Mouse (Mus musculus): ENCODE measurements at regions not wholly inside any gene's neighbourhood (a gene's known extent, or its start where the extent isn't known, plus 50 kb on each side); places are given as distances from the start of the nearest gene placed in this dataset.

DNA sequence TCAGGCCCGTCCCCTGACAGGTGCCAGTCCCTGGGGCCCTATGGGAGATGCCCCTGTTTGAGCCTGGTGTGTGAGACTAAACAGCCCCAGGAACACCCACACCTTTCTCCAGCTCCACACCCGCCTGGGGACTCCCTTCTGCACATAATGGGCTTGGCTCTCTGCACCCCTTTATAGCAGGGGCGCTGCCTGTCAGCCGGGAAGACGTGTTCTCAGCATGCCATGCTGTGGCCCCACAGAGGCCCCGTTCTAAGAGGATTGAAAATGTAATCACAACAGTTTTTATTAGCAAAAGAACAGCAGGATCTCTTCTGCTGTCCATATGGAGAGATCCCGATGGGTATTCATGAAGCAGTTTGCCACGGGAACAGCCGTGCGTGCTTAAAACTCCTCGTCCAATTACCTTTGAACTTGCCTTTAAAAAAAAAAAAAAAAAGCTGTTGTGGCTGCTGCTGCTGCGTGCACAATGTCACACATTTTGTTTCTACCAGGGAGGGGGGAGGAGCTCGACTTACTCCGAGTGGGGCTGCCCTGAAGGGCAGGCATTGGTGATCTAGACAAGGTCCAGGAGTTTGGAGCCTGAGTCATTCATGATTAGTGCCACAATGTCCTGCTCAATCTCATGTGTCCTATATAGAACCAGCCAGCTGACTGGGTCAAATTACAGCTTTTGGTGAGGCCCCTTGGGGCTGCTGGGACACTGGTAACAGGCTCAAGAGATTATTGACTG lies 119.7 kb downstream of the Rps24 start:
- peak; percentile 38; the same call in 1 of the 2 replicates for ATAC-seq (ENCODE audit: low FRiP score, low TSS enrichment)
- 37% methylated on average over 14 of the region's 14 CpGs for WGBS

GRCm38 (mm10) chr14:24608356-24608755 lies 121.4 kb downstream of the Rps24 start:
- H3K4me1 ChIP-seq (replicated peaks; ENCODE audit: control insufficient read depth, insufficient read depth): no peaks in the 10 kb centered on the region
- no peak overlapping the region for H3K4me3 ChIP-seq (ENCODE audit: low read depth, low read length)
- TF ChIP-seq EP300 (optimal IDR thresholded peaks at IDR 0.05): no peak
- TF ChIP-seq CTCF (IDR thresholded peaks at IDR 0.05; ENCODE audit: low read depth): no peak
- no peaks in the 10 kb centered on the region for H3K27me3 ChIP-seq (ENCODE audit: control insufficient read depth, insufficient read depth, low read length)
- no peak overlapping the region for H3K27ac ChIP-seq (replicated peaks)
- no peaks in the 10 kb centered on the region for H3K9me3 ChIP-seq (ENCODE audit: control insufficient read depth, low read length)
- H3K4me2 ChIP-seq (replicated peaks; ENCODE audit: low read depth): no peak overlapping the region
- 92% methylated on average over 1 of the region's 1 CpGs for WGBS
- H3K9ac ChIP-seq (ENCODE audit: low read length): no peak overlapping the region
- DNase-seq (ENCODE audit: low spot score) (no peak), ATAC-seq (ENCODE audit: low FRiP score, low TSS enrichment) (no peak)
- H3K36me3 ChIP-seq (ENCODE audit: control insufficient read depth, insufficient read depth, low read length): no peaks in the 10 kb centered on the region

More for the DNA sequence above, 119.7 kb downstream of the Rps24 start:
- Histone ChIP-seq H3K36me3 (ENCODE audit: control insufficient read depth, insufficient read depth, low read length) (no peaks in the 10 kb centered on the region), H3K9ac (ENCODE audit: low read length) (no peak overlapping the region), H3K27me3 (ENCODE audit: control insufficient read depth, insufficient read depth, low read length) (no peaks in the 10 kb centered on the region), H3K4me1 (replicated peaks; ENCODE audit: control insufficient read depth, insufficient read depth) (no peaks in the 10 kb centered on the region), H3K4me2 (replicated peaks; ENCODE audit: low read depth) (no peak overlapping the region), H3K27ac (replicated peaks) (no peak overlapping the region), H3K4me3 (ENCODE audit: low read depth, low read length) (no peak overlapping the region), H3K9me3 (ENCODE audit: control insufficient read depth, low read length) (no peaks in the 10 kb centered on the region)
- TF ChIP-seq CTCF (IDR thresholded peaks at IDR 0.05; ENCODE audit: low read depth): no peak
- DNase-seq (ENCODE audit: low spot score): no peak

GRCm38 (mm10) chr14:24612254-24612995 lies 125.5 kb downstream of the Rps24 start:
- Histone ChIP-seq H3K9me3 (ENCODE audit: control insufficient read depth, low read length) (no peaks in the 10 kb centered on the region), H3K4me2 (replicated peaks; ENCODE audit: low read depth) (no peak overlapping the region), H3K4me3 (ENCODE audit: low read depth, low read length) (no peak overlapping the region), H3K36me3 (ENCODE audit: control insufficient read depth, insufficient read depth, low read length) (no peaks in the 10 kb centered on the region), H3K27me3 (ENCODE audit: control insufficient read depth, insufficient read depth, low read length) (no peaks in the 10 kb centered on the region), H3K4me1 (replicated peaks; ENCODE audit: control insufficient read depth, insufficient read depth) (no peaks in the 10 kb centered on the region), H3K27ac (replicated peaks) (no peak overlapping the region), H3K9ac (ENCODE audit: low read length) (no peak overlapping the region)
- 30% methylated on average over 4 of the region's 4 CpGs for WGBS
- TF ChIP-seq EP300 (optimal IDR thresholded peaks at IDR 0.05) (no peak), CTCF (IDR thresholded peaks at IDR 0.05; ENCODE audit: low read depth) (no peak)
- ATAC-seq (ENCODE audit: low FRiP score, low TSS enrichment) (no peak), DNase-seq (ENCODE audit: low spot score) (no peak)

DNA sequence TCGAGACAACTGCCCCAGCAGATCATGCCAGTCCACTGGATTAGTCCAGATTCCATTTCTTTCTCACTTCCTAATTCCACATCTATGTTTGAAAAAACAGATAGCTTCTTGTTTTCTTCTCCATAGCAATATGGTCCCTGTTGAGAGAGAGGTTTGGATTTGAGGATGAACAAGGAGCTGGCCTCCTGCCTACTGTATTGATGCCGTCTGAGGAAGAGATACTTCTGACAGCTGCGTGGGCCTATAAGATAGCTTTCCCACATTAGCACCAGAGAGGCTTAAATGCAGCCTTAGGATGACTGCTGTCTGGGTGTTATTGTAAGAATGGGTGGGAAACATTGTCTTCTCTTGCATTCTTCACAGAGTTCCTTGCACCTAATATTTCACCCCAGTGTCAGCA lies 128.9 kb downstream of the Rps24 start:
- no peak for ATAC-seq (ENCODE audit: low FRiP score, low TSS enrichment)

DNA sequence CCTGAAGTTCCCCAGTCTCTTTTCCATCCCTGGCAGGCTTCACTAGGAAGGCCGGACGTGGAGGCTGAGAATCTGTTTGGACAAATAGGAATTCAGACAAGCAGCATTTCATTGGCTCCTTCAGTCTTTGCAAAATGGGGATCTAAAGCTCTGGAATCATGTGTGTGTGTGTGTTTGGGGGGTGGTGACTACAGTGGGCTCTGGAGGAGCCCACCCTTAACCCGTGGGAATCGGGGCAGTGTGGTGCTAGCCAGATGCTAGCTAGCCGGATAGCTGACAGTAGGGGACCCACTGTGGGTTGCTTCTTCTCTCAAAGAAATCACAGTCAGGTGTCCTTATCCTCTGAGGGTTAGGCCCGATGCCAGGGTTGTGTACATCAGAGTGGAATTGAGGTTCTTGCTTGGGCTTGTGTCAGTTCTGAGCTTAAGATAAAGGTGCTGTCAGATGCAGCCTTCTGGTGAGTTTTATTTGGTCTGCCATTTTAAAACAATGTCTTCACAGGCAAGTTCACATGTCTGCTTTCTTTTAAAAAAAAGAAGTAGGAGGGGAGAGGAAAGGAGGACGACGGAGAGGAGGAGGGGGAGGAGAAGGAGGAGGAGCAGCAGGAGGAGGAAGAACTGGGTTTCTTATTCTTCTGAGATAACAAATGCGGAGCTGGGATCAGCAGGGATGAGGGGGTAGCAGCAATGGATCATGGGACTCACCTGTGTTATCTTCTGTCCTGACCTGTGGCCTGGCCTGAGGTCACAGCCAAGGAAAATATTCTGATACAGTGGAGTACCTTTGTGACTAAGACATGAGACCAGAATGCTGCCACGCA lies 129.6 kb downstream of the Rps24 start:
- Histone ChIP-seq H3K27me3 (ENCODE audit: control insufficient read depth, insufficient read depth, low read length) (no peaks in the 10 kb centered on the region), H3K4me2 (replicated peaks; ENCODE audit: low read depth) (no peak overlapping the region), H3K9me3 (ENCODE audit: control insufficient read depth, low read length) (no peaks in the 10 kb centered on the region), H3K27ac (replicated peaks) (no peak overlapping the region), H3K4me3 (ENCODE audit: low read depth, low read length) (no peak overlapping the region), H3K36me3 (ENCODE audit: control insufficient read depth, insufficient read depth, low read length) (no peaks in the 10 kb centered on the region), H3K9ac (ENCODE audit: low read length) (no peak overlapping the region), H3K4me1 (replicated peaks; ENCODE audit: control insufficient read depth, insufficient read depth) (no peaks in the 10 kb centered on the region)
- no peak for DNase-seq (ENCODE audit: low spot score)
- no peak for ATAC-seq (ENCODE audit: low FRiP score, low TSS enrichment)
- 53% methylated on average over 10 of the region's 10 CpGs for WGBS
- no peak for TF ChIP-seq CTCF (IDR thresholded peaks at IDR 0.05; ENCODE audit: low read depth)
- no peak for TF ChIP-seq EP300 (optimal IDR thresholded peaks at IDR 0.05)

More for the DNA sequence above, 128.9 kb downstream of the Rps24 start:
- Histone ChIP-seq H3K27ac (replicated peaks) (no peak overlapping the region), H3K27me3 (ENCODE audit: control insufficient read depth, insufficient read depth, low read length) (no peaks in the 10 kb centered on the region), H3K9me3 (ENCODE audit: control insufficient read depth, low read length) (no peaks in the 10 kb centered on the region), H3K4me1 (replicated peaks; ENCODE audit: control insufficient read depth, insufficient read depth) (no peaks in the 10 kb centered on the region), H3K4me3 (ENCODE audit: low read depth, low read length) (no peak overlapping the region), H3K4me2 (replicated peaks; ENCODE audit: low read depth) (no peak overlapping the region), H3K9ac (ENCODE audit: low read length) (no peak overlapping the region), H3K36me3 (ENCODE audit: control insufficient read depth, insufficient read depth, low read length) (no peaks in the 10 kb centered on the region)
- no peak for TF ChIP-seq CTCF (IDR thresholded peaks at IDR 0.05; ENCODE audit: low read depth)
- no peak for TF ChIP-seq EP300 (optimal IDR thresholded peaks at IDR 0.05)
- WGBS: 81% methylated on average over 3 of the region's 3 CpGs
- DNase-seq (ENCODE audit: low spot score): no peak

Measured in stomach, postnatal 0 days (tissue).